Mouse (Mus musculus): ENCODE measurements at regions not wholly inside any gene's neighbourhood (a gene's known extent, or its start where the extent isn't known, plus 50 kb on each side); places are given as distances from the start of the nearest gene placed in this dataset.

GRCm38 (mm10) chr13:16204097-16204496, 192.4 kb downstream of the Inhba start:
- TF ChIP-seq CTCF (IDR thresholded peaks at IDR 0.05; ENCODE audit: control insufficient read depth, insufficient read depth, insufficient replicate concordance, low read depth, low read length) (no peak), POLR2A (IDR thresholded peaks at IDR 0.05; ENCODE audit: control insufficient read depth, low read depth, low read length) (no peak)

Measured in testis, adult 2 months (tissue).